Mouse (Mus musculus): ENCODE results near the gene Spef2.

DNA sequence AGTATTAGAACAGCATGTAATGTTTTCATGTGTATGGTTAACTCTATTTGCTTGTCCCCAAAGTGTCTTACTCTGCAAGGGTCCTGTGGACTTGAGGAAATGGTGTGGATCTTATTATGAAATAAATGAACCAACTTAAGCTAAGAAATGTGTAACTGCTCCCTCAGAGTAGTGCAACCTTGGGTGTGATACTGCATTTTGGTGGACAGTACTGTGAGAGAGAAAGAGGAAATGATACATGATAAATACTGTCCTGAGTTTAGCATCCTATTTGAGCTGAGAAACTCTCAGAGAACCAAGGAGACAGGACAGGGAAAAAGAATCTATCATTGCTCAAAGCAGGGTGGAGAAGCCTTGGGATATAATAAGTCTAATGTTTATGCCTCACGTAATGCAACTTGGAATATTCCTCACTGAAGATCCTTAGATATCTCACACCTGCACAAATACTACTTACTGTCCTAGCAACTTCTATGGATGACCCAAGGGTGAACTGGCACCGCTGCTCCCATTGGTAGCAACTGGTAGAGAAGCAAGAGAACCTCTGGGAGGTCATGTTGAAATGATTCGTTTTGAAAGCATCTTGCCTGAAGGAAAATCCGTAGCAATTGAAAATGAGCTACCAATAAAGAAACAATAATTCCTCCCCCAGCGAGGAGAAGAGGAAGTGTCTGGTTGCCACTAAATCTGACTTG is 1.1 kb downstream of the Spef2 start:
- TF ChIP-seq CTCF (IDR thresholded peaks at IDR 0.05) (no peak), POLR2A (IDR thresholded peaks at IDR 0.05; ENCODE audit: insufficient read depth, low read depth, low read length) (no peak)
